Mouse (Mus musculus): ENCODE measurements at regions not wholly inside any gene's neighbourhood (a gene's known extent, or its start where the extent isn't known, plus 50 kb on each side); places are given as distances from the start of the nearest gene placed in this dataset.

DNA sequence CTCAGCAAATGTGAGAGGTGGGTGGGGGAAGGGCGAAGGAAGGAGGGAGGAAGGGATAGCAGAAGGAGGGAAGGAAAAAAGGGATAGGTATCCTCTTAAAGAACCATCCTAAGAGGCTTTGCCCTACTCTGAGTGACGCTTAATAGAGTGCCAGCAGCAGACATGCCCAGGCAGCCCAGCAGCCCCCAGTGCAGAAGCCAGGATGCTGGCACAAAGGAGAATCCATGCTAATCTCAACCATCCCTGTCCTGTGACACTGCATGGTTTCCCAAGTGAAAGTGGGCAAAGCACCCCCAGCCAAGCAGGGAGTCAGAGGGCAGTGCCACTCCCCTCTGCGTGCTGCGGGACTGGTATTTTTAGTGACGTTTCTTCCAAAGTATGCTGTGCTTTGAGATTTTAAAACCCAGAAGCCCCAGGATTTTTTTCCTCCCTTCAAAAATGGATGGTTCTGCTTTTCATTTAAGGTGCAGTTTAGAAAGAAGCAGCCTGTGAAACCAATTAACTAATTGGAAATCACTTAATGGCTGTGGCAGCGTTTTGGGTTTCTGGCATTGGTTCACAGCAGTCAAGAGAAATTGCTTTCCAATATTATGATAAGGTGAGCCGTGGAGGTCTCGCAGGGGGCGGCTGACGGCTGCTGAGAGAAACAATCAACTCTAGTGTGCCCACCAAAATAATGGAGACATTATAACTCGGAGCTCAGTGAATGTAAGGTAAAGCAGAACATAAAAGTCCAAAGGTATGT lies 141.2 kb upstream of the Noct start:
- no peak for TF ChIP-seq CTCF (IDR thresholded peaks at IDR 0.05; ENCODE audit: low read depth, low read length)
- no peak for TF ChIP-seq POLR2A (IDR thresholded peaks at IDR 0.05; ENCODE audit: insufficient read depth, low read length)
